Mouse (Mus musculus) urinary bladder, adult 18-20 months (tissue): Measurements from ENCODE around the gene Ifitm3.
"Not testable (repeated sequence)": the region's sequence is repeated elsewhere in the genome, so short reads cannot be mapped to it uniquely, and the experiment has no call there.

Experiments used
- DNase-seq, 2 experiments: peaks; one replicate each; pipeline ENCODE4 v3.0.0; 2022; ENCODE audit warnings: low spot score in 2 of 2, mixed read lengths in 2 of 2

Gene Ifitm3

GRCm38 (mm10) chr7:141032458-141033167, 22.0 kb upstream of the Ifitm3 start:
- no peak for DNase-seq

DNA sequence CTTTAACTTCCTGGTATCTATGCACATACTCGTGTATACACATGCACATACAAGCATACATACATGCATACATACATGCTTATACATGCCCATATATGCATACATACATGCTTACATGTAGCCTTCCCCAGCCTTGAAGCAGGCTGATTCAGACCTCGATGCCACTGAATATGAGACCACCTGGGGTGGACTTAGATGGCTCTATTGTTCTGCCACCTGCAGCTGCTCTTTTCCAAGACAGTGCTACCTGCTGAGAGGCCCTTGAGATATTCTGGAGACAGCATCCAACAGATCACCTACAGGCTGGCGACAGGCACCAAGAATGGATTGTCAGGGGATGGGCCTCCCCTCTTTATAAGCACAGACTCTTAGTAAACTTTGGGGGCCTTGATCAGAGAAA, 19.8 kb upstream of the Ifitm3 start:
- DNase-seq, result no peak

GRCm38 (mm10) chr7:141028831-141029230, 18.3 kb upstream of the Ifitm3 start, which contains the start of gene Gm17387:
Gene Gm17387 (plus strand): TSS chr7:141029131.
- DNase-seq, result no peak

DNA sequence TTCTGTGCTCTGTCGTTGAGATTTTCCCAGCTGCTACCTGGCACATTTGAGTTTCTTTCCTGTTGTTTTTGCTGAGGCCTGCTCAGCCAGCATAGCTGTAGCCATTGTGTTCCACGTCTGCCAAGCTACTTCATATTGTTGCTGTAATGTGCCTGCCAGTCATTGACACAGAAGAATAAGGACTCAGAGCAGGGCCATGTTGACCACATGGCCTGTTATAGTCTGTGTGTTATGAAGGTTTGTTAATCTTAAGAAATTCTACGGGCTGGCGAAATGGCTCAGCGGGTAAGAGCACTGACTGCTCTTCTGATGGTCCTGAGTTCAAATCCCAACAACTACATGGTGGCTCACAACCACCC, 16.1 kb upstream of the Ifitm3 start:
- no peak for DNase-seq

DNA sequence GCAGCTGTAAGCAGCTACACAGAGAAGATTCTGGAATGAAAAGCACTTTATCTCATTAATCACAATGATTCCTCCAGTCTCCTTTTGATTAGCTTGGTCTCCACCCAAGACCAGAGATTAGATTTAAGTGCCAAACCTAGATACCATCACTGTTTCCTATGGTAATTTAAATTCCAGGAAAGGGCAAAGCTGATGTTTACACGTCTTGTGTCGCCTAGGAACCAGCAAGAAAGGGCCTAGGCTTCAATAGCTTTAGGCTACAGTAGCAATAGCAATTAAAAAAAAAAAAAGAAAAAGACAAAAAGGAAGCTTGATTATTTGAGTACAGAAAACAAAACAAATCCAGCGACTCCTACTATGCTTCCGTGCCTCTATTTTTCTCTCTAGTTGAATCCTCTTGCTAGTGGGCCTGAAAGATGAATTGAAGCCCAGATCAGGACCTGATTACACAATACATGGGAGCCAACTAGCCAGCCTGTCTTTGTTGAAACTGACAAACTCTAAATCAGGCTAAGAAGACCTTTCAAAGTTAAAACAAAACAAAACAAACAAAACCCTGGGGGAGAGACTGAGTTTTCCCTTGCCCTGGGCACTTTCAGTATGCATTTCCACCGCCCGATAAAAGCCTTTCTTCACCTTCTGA, 15.6 kb upstream of the Ifitm3 start:
- no peak for DNase-seq

DNA sequence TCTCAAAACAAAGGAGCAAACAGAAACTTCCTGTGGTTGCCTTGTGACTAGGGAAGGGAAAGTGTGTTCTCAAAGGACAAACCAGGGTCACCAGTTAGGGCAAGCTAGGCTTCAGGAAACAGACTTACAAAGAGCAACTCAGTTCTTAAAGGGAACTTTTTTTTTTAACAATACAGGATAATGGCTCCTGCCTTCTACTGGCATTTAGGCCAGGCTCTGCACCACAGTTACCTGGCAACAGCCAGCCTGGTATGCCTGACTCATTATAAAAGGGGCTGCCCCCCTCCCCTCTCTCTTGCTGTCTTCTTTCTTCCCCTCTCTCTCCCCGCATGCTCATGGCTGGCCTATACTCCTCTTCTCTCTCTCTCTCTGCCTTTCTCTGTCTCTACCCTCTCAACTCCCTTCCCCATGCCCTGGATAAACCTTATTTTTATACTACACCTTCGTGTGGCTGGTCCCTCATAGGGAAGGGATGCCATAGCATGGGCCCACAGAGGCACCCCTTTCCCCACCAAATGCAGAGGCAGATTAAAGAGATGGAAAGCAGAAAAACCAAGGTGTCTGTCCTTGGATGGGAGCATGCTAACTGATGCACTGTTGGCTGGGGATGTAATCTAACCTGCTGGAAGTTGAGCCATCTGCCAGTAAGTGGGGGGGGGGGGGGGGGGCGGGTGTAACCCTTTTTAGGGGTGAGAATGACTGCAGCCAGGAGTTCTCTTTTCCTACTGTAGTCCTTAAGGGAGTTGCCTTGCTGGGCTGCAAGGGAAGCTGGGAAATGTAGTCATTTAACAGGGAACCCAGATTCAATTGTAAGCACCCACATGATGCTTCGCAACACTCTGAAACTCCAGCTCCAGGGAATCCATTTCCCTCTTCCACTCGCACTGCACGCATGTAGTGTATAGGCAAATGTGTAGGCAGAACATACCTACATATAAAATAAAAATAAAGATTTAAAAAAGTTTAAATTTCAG, 14.6 kb upstream of the Ifitm3 start:
- no peak for DNase-seq

DNA sequence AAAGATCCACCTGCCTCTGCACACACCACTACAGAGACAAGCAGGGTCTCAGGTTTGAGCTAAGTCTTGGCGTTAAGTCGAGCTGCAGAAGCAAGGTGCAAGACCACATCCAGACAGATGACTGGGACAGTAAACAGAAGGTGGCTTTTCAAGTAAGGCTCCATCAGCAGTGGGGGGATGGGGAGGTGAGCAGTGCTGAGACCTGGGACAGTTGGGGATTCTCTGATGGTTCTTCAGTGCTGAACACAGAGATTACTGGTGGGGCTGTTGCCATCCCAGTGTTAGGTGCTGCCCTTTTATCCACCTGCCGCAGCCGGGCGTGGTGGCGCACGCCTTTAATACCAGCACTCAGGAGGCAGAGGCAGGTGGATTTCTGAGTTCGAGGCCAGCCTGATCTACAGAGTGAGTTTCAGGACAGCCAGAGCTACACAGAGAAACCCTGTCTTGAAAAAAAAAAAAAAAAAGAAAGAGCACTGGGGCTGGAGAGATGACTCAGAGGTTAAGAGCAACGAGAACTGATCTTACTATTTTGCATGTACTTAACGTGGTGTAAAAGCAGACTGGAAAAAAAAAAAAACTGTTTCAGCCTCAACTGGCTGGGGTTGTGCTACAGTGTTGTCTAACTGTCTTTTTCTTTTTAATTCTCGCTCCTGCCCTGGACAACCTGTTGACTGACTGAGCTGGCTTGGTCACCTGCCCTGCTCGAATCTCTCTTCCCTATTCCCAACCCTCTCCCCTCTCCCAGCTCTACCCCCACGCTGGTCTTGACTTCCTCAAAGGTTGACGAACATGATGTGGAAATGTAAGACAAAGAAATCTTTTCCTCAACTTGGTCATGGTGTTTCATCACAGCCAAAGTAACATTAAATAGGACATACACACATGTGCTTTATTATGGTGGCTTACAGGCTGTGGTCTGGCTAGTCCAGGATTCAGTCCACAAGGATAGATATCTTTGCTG, 11.2 kb upstream of the Ifitm3 start:
- no peak for DNase-seq

GRCm38 (mm10) chr7:141019028-141019427, 8.5 kb upstream of the Ifitm3 start:
- no peak for DNase-seq

DNA sequence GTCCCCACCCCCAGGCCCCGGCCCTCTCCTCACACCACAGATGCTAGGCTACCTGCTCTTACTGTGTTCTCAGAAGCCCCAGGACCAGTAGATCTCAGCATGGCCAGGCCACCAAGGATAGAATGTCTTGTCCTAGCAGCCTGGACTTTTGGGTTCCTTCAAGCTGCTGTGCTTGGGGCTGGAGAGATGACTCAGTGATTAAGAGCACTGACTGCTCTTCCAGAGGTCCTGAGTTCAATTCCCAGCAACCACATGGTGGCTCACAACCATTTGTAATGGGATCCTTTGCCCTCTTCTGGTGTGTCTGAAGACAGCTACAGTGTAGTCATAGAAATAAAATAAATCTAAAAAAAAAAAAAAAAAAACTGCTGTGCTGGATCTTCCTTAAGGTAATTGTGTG, 7.3 kb upstream of the Ifitm3 start, which contains the start of gene Ifitm6:
Gene Ifitm6 (minus strand): TSS at position 101 of the 400 bp plus-strand sequence.
- DNase-seq, result not testable (repeated sequence)

GRCm38 (mm10) chr7:141016707-141017697, 6.4 kb upstream of the Ifitm3 start:
- no peak for DNase-seq

DNA sequence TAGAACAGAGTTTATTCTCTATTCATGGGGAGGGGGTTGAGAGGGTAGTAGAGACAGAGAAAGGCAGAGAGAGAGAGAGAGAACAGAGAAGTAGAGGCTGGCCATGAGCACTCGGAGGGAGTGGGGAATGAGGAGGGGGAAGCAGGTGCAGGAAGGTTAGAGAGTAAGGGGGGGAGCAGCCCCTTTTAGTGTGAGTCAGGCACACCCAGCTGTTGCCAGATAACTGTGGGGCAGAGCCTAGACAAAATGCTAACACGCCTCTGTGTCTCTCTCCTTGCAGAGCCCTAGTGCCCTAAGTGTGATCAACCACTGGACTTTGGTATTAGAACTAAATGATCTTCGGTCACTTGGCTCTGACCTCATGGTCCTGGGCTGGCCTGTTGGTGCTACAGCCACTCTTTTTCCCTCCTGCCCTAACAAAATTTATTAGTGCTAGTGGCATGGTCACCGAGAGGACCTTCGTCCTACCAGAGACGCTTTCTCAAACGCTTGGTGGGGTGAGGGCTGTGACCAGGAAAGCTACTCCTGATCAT, 734 bp upstream of the Ifitm3 start:
- no peak for DNase-seq

DNA sequence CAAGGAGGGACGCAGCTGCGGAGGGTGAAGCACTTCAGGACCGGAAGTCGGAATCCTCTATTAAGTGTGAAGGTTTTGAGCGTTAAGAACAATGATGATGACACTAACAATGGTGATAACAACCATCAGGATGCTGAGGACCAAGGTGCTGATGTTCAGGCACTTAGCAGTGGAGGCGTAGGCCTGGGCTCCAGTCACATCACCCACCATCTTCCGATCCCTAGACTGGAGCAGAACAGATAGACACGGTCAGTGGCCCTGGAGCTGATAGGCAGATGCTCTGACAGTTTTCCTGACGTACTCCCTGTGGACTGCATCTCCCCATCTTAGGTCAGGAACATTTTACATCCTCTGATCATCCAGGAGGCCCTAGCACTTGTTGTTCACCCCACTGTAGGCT, 905 bp downstream of the Ifitm3 start:
- no peak for DNase-seq

- DNase-seq, result peak; percentile 64
These were observed 1.5 kb downstream of the Ifitm3 start for GRCm38 (mm10) chr7:141008938-141009660.

- peak; percentile 28 to 48 for DNase-seq
These were observed 2.2 kb downstream of the Ifitm3 start for GRCm38 (mm10) chr7:141008312-141008761.

GRCm38 (mm10) chr7:141006914-141007313, 3.7 kb downstream of the Ifitm3 start:
- no peak for DNase-seq

DNA sequence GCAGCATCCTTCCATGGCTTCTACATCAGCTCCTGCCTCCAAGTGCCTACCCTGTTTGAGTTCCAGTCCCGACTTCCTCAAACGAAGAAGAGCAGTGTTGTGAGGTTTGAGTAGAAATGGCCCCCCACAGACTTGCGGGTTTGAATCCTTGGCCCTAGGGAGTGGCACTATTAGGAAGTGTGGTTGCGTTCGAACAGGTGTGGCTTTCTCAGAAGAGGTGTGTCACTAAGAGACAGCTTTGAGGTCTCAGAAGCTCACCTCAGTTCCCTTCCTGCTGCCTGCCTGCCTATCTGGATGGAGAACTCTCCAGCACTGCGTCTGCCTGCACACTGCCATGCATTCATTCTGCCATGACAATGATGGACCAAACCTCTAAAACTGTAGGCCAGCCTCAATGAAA, 4.1 kb downstream of the Ifitm3 start:
- no peak for DNase-seq

GRCm38 (mm10) chr7:141003248-141004010, 7.1 kb downstream of the Ifitm3 start:
- DNase-seq, result no peak
